Mouse (Mus musculus) G1E (cell line): Measurements from ENCODE around the gene Btbd8. TPM values are rescaled to one million over a fixed set of nuclear protein-coding genes. Genes with fewer than 3 reads are reported as not detected.

Source experiments
- ATAC-seq: 2 replicates; pipeline ENCODE4 v1.8.0; 2016; ENCODE audit warnings: mild to moderate bottlenecking; ENCODE audit not compliant: insufficient number of reproducible peaks, poor library complexity, low FRiP score, severe bottlenecking; ENCODE audit errors: extremely low read depth
- DNase-seq: peaks from one replicate; pipeline ENCODE4 v3.0.0; 2012; ENCODE audit warnings: low spot score
- H3K27me3 ChIP-seq: 2 replicates; pipeline ENCODE4 v1.6.1; 2012; ENCODE audit warnings: mild to moderate bottlenecking, low read length, inconsistent platforms; ENCODE audit not compliant: insufficient read depth
- H3K36me3 ChIP-seq: replicated peaks from 2 replicates; pipeline ENCODE3; 2012; ENCODE audit warnings: mild to moderate bottlenecking, inconsistent platforms
- H3K4me1 ChIP-seq: 2 replicates; pipeline ENCODE4 v1.6.1; 2012; ENCODE audit warnings: low read depth, low read length, inconsistent platforms, mixed read lengths; ENCODE audit not compliant: insufficient read depth
- H3K4me3 ChIP-seq: 2 replicates; pipeline ENCODE4 v1.5.1; 2012; ENCODE audit warnings: low read depth, mild to moderate bottlenecking, inconsistent platforms, low read length, moderate library complexity, mixed read lengths
- H3K9me3 ChIP-seq: replicated peaks from 2 replicates; pipeline ENCODE4 v1.6.1; 2012; ENCODE audit warnings: inconsistent platforms
- CTCF ChIP-seq: IDR thresholded peaks from 2 replicates; pipeline ENCODE4 v1.5.1; 2012; ENCODE audit warnings: low read depth, low read length, inconsistent platforms, mixed read lengths
- GATA1 ChIP-seq: IDR thresholded peaks from 2 replicates; pipeline ENCODE4 v1.6.1; 2012; ENCODE audit warnings: borderline replicate concordance, low read length, inconsistent platforms, mixed read lengths
- GATA2 ChIP-seq: IDR thresholded peaks from 2 replicates; pipeline ENCODE4 v1.6.1; 2012; ENCODE audit warnings: low read depth, low read length, inconsistent platforms, borderline replicate concordance
- POLR2AphosphoS5 ChIP-seq: IDR thresholded peaks from 2 replicates; pipeline ENCODE4 v1.6.1; 2012; ENCODE audit warnings: low read depth, low read length, inconsistent platforms; ENCODE audit not compliant: insufficient replicate concordance
- TAL1 ChIP-seq: conservative IDR thresholded peaks from 2 replicates; pipeline ENCODE4 v1.6.1; 2012; ENCODE audit warnings: low read depth, low read length, inconsistent platforms, mixed read lengths
- polyA plus RNA-seq: library from polyadenylated mRNA; stranded (reverse); fragments of >175 nt; gene quantifications from 2 replicates; pipeline ENCODE4 v1.2.3, GENCODE M21; 2012
- total RNA-seq, 2 experiments: library from RNA; stranded (forward) in 1 of 2; stranded (reverse) in 1 of 2; fragments of 200-1000 nt in 1 of 2; fragments of >200 nt in 1 of 2; fragmentation: Nextera tagmentation in 1 of 2; gene quantifications; 2 replicates each; pipeline ENCODE4 v1.2.3; 2014 to 2017

Btbd8 gene
- total and polyA plus RNA-seq, 3 experiments: 1.2 to 17.3 (median 5.6) TPM

DNA sequence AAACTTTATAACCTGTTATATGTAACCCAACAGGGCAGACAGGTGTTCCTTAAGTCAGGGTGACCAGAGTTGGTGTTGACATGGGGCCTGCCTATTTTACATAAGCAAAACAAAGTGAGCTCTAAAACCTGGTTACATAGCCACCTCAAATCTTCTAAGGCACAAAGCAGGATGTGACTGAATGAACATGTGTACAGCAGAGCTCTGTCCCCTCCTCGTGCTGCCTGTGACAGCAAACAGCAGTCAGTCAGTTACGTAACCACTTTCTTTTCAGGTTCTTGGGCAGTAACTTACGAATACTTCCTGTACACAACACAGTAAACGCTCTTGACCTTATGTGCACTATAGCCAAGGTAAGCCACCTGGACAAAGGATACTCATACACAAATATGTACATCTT is 108.1 kb downstream of the Btbd8 start:
- Histone ChIP-seq H3K27me3 (peaks cover 5% of the 10 kb centered on the region), H3K36me3 (peaks cover 10% of the 10 kb centered on the region), H3K4me1 (peaks cover 5% of the 10 kb centered on the region; the same call in 1 of the 2 replicates), H3K9me3 (no peaks in the 10 kb centered on the region), H3K4me3 (no peak overlapping the region)
- no peak for ATAC-seq
- no peak for TF ChIP-seq TAL1
- no peak for TF ChIP-seq GATA1
- no peak for TF ChIP-seq CTCF
- no peak for TF ChIP-seq POLR2AphosphoS5
- no peak for TF ChIP-seq GATA2
- no peak for DNase-seq

DNA sequence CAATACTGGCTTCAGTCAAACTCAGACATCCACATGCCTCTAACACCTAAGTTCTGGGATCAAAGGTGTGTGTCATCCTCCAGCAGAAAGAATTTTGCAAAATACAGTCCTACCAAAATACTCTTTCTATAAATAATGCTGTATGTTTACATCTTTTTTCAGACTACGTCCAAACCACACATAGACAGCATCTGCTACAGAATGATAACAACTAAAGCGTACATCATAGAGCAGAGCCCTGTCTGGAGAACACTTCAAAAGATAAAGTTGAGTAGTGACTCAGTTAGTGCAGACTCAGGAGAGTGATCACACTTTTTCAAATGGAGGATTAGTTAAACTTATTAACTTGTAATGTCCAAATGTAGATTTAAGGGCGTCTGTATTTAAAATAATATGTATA is 110.2 kb downstream of the Btbd8 start:
- Histone ChIP-seq H3K4me1 (peaks cover 5% of the 10 kb centered on the region; the same call in 1 of the 2 replicates), H3K27me3 (no peaks in the 10 kb centered on the region; the same call in 1 of the 2 replicates), H3K36me3 (peaks cover 17% of the 10 kb centered on the region), H3K4me3 (no peak overlapping the region), H3K9me3 (no peaks in the 10 kb centered on the region)
- ATAC-seq (no peak), DNase-seq (no peak)
- no peak for TF ChIP-seq GATA2
- no peak for TF ChIP-seq CTCF
- TF ChIP-seq GATA1: no peak
- TF ChIP-seq TAL1: no peak
- no peak for TF ChIP-seq POLR2AphosphoS5

DNA sequence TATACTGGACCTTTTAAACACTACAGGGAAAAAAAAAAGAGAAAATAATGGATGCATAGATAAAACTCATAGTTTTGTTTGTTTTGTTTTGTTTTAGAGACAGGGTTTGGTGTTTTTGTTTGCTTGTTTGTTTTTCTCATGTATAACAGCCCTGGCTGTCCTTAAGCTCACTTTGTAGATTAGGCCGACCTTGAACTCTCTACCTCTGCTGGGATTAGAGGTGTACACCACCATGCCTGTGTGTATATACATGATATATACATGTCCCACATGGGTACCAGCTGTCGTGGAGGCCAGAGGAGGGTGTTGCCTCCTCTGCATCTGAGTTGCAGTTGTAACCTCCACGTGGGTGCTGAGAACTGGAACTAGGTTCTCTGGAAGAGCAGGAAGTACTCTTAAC is 110.6 kb downstream of the Btbd8 start:
- Histone ChIP-seq H3K36me3 (peaks cover 17% of the 10 kb centered on the region), H3K27me3 (no peaks in the 10 kb centered on the region), H3K4me1 (peaks cover 5% of the 10 kb centered on the region; the same call in 1 of the 2 replicates), H3K4me3 (no peak overlapping the region), H3K9me3 (no peaks in the 10 kb centered on the region)
- no peak for ATAC-seq
- DNase-seq: no peak
- TF ChIP-seq TAL1 (no peak), POLR2AphosphoS5 (no peak), CTCF (no peak), GATA1 (no peak), GATA2 (no peak)

DNA sequence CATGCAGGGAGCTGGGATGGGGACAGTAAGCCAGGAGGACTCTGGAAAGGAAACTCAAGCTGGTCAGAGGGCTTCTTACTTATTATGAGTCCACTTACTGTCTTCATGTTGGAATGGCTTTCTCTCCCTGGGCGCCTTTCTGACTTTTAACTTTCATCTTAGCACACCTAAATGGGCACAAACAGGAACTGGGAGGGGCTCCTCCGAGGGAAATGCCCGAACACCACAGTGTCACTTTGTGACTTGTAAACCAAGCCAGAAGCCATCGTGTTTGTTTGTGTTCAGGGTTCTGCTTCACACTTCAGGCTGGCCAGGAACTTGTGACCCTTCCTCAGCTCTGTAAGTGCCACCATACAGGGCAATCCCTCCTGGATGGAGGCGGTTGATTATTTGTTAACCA is 116.5 kb downstream of the Btbd8 start:
- H3K27me3 ChIP-seq: no peaks in the 10 kb centered on the region
- no peaks in the 10 kb centered on the region for H3K9me3 ChIP-seq
- H3K4me1 ChIP-seq: no peaks in the 10 kb centered on the region
- no peak overlapping the region for H3K4me3 ChIP-seq
- H3K36me3 ChIP-seq: peaks cover 27% of the 10 kb centered on the region
- TF ChIP-seq CTCF (no peak), TAL1 (no peak), POLR2AphosphoS5 (no peak), GATA1 (no peak)
- no peak for ATAC-seq
- no peak for DNase-seq

DNA sequence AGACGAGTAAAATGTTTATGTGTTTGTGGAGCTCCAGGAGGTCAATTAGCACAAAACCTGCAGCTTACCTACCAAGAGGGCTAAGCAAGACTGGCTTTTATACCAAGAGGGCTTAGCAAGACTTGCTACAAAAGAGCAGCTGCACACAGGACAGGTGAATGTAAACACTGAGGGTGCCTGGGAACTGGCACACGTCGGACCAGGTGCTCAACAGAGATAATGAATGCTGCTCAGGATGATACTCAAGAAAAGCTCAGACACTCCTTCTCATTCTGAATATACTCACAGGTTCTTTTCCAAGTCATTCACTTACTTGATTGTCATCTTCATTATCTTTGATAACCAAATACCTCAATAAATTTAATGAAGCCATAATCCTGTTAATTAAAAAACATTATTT is 119.2 kb downstream of the Btbd8 start:
- H3K27me3 ChIP-seq: no peaks in the 10 kb centered on the region
- no peaks in the 10 kb centered on the region for H3K9me3 ChIP-seq
- no peak overlapping the region for H3K4me3 ChIP-seq
- no peaks in the 10 kb centered on the region for H3K4me1 ChIP-seq
- TF ChIP-seq CTCF (no peak), TAL1 (no peak), GATA1 (no peak), POLR2AphosphoS5 (no peak), GATA2 (no peak)
- no peak for DNase-seq
- ATAC-seq: no peak
- peaks cover 35% of the 10 kb centered on the region for H3K36me3 ChIP-seq

Other genes with a start within 250 kb of the Btbd8 start
- gene Tgfbr3, start 148.4 kb upstream of the Btbd8 start, total RNA-seq (2014; fragmentation: Nextera tagmentation): not detected in 2 replicates
- under 0.01 and 0.05 TPM in 2 replicates for gene Tgfbr3, start 148.4 kb upstream of the Btbd8 start, total RNA-seq (2017)
- not detected in 2 replicates for gene Tgfbr3, start 148.4 kb upstream of the Btbd8 start, polyA plus RNA-seq
- gene Brdt, start 106.8 kb upstream of the Btbd8 start, total RNA-seq (2014; fragmentation: Nextera tagmentation): 0.63 TPM in 1 of 2 replicates, not detected in the other
- gene Brdt, start 106.8 kb upstream of the Btbd8 start, total RNA-seq (2017): 0.11 and 0.12 TPM in 2 replicates
- gene Brdt, start 106.8 kb upstream of the Btbd8 start, polyA plus RNA-seq: not detected in 2 replicates
- not detected in 2 replicates for gene Ephx4, start 35.3 kb upstream of the Btbd8 start, total RNA-seq (2014; fragmentation: Nextera tagmentation)
- not detected in 2 replicates for gene Ephx4, start 35.3 kb upstream of the Btbd8 start, total RNA-seq (2017)
- gene Ephx4, start 35.3 kb upstream of the Btbd8 start, polyA plus RNA-seq: not detected in 2 replicates
- 0.34 TPM in 1 of 2 replicates, not detected in the other for gene Lpcat2b, start 6.4 kb upstream of the Btbd8 start, total RNA-seq (2014; fragmentation: Nextera tagmentation)
- gene Lpcat2b, start 6.4 kb upstream of the Btbd8 start, total RNA-seq (2017): 0.11 TPM in 1 of 2 replicates, not detected in the other
- not detected in 2 replicates for gene Lpcat2b, start 6.4 kb upstream of the Btbd8 start, polyA plus RNA-seq
- gene Gm42669, start 69.6 kb downstream of the Btbd8 start, total RNA-seq (2014; fragmentation: Nextera tagmentation): not detected in 2 replicates
- gene Gm42669, start 69.6 kb downstream of the Btbd8 start, total RNA-seq (2017): 0.12 and 0.16 TPM in 2 replicates
- 0.07 and 0.20 TPM in 2 replicates for gene Gm42669, start 69.6 kb downstream of the Btbd8 start, polyA plus RNA-seq
- not detected in 2 replicates for gene 1700028K03Rik, start 96.7 kb downstream of the Btbd8 start, total RNA-seq (2014; fragmentation: Nextera tagmentation)
- 0.06 and 0.16 TPM in 2 replicates for gene 1700028K03Rik, start 96.7 kb downstream of the Btbd8 start, total RNA-seq (2017)
- gene 1700028K03Rik, start 96.7 kb downstream of the Btbd8 start, polyA plus RNA-seq: not detected in 2 replicates
- 29.0 and 42.8 TPM in 2 replicates for gene Rpap2, start 159.4 kb downstream of the Btbd8 start, total RNA-seq (2014; fragmentation: Nextera tagmentation)
- 29.6 and 35.0 TPM in 2 replicates for gene Rpap2, start 159.4 kb downstream of the Btbd8 start, total RNA-seq (2017)
- 1.3 and 4.5 TPM in 2 replicates for gene Rpap2, start 159.4 kb downstream of the Btbd8 start, polyA plus RNA-seq
- gene Glmn, start 159.9 kb downstream of the Btbd8 start, total RNA-seq (2014; fragmentation: Nextera tagmentation): 25.3 and 29.9 TPM in 2 replicates
- 14.9 and 20.0 TPM in 2 replicates for gene Glmn, start 159.9 kb downstream of the Btbd8 start, total RNA-seq (2017)
- gene Glmn, start 159.9 kb downstream of the Btbd8 start, polyA plus RNA-seq: 0.50 and 0.87 TPM in 2 replicates